Mouse (Mus musculus) lung, postnatal 36 days (tissue): ENCODE measurements at regions not wholly inside any gene's neighbourhood (a gene's known extent, or its start where the extent isn't known, plus 50 kb on each side); places are given as distances from the start of the nearest gene placed in this dataset.
"Not testable (repeated sequence)": the region's sequence is repeated elsewhere in the genome, so short reads cannot be mapped to it uniquely, and the experiment has no call there.

Experiments
- DNase-seq: peaks from one replicate; pipeline ENCODE4 v3.0.0; 2022; ENCODE audit warnings: mixed read lengths

DNA sequence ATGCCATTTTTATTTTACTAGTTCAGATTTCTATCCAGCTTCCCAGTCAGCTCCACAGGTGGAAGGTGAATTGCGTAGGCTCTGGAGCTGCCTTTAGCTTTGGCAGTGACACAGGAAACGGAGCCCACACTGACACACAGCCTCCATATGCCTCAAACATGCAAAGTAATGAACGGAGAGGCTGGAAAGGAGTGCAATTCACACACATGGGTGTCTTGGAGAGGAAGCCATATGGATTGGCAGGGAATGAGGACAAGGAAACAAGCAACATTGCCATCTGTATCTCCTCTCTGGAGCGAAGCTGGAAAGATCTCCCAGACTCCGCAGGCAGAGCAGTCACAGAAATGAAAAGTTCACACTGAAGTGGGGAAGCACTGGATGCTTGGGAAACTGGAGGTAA is 201.6 kb upstream of the 4930452B06Rik start:
- DNase-seq, result no peak

DNA sequence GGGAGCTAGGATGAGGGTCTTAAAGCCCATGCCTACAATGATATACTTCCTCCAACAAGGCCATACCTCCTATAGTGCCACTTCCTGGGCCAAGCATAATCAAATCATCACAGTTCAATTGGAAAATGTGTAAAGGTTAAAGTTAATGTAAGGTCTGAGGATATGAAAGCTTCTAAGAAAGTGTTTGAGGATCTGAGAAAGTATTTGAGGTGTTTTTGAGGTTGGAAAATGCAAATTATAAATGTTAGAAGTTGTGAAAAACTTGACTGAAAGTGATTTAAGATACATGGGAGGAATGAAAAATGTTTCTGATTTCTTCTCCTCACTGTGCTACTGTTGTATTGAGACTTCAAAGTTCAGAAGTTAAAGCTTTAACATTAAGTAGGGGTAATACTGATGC is 185.5 kb upstream of the 4930452B06Rik start:
- DNase-seq, result no peak

DNA sequence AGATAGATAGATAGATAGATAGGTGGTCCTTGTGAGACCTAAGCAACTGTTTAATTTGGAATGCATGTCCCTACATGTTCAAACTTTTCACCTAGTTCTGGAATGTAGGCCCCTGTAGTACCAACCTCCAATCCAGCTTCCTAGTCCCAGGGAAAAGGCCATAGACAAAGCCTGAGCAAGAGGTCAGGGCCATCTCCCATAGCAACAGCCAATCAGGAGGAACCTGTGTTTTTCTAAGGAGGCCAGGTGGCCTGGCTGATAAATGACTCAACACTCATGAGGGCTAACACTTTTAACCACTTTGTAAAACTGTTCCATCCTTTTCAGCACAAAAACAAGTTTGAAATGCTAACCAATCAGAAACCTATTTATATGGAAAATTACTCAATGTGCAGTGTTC is 184.2 kb upstream of the 4930452B06Rik start:
- no peak for DNase-seq

GRCm38 (mm10) chr14:8833516-8833915 is 167.5 kb upstream of the 4930452B06Rik start:
- peak; percentile 47 for DNase-seq

DNA sequence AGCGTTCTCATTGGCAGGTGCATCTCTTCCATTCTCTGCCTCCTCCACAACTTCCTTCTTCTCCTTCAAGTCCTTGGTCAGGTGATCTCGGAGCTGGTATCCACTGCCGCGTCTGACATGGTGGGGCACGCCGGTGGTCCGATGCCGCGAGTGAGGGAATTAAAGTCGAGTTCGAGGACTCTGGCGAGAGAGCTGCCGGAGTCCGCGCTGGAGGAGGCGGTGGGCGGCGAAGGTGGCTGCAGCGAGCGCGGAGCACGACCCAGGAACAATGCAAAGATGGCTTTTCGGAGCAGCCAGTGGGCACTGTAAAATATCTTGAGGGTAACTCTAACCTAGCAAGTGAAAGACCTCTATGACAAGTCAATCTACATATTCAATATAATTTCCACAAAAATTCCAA is 134.2 kb upstream of the 4930452B06Rik start:
- not testable (repeated sequence) for DNase-seq

GRCm38 (mm10) chr14:8789348-8789747 is 123.3 kb upstream of the 4930452B06Rik start:
- DNase-seq, result no peak

DNA sequence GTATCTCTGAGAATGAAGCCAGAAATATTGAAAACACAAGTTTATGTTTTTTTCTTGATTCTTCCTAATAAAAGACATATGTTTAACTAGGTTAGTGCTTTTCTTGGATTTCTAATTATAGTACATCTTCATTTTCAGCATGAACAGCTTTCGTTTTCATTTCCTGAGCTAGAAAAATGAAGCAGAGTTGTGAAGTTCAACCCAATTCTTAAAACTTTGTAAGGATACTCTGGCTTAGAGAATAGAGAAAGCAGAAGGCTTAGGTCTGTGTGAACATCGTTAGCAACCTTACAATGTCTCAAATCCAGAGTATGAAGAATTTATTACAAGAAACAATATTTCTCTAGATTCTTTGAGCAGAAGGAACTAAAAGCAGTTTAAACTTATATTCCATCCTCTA is 94.5 kb upstream of the 4930452B06Rik start:
- DNase-seq, result no peak

DNA sequence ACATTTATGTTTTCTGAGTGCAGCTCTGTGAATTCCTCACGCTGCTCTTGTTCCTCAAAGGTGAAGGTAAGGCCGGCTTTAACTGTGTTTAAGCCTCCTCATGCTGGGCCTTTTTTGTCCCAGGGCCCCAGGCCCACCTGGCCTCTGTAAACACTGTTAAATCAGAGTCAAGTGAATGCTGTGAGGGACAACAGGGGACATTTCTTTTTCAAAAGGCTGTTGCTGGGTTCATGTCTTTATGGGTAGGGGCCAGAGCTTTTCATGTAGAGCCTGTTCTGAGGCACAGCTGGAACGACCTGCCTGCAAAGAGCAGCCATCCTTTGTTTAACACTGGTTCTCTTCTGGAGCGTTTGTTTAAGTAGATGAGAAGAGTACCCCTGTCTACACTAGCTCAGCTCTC is 70.8 kb upstream of the 4930452B06Rik start:
- DNase-seq, result no peak

DNA sequence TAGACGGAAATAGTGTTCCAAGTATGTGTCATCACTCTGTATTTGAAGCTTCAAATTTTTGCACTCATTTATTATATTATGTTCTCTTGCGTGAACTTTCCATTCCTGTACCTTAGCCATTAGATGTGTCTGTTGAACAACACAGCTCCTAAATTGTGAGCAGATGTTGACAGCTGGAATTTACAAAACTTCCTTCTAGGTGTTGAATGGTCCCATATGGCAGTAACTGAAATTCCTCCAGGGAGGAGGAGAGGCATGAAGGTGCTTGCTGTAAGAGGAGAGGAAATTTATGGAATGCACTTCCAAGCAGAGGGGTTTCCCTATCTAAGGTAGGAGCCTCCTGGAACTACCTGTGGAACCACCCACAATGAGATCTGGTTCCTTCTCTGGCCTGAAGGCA is 67.2 kb upstream of the 4930452B06Rik start:
- no peak for DNase-seq

DNA sequence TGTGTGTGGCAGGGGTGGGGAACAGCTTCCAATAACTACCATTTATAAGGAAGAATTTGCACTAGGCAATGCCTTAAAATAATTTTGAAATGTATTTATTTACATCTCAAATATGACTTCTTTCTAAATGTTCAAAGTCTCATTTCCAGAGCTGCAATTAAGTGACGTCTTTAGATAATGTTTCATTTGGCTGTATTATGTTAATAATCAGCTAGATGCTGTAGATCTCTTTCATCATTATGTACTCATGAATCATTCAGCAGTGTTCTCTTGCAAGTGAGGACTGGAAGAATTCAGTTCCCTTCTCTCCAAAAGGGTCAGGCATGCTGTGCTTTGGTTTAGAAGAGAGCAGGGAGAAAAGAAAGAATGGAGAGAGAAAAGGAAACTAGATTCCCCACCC is 61.3 kb upstream of the 4930452B06Rik start:
- DNase-seq, result no peak
